Mouse (Mus musculus) megakaryocyte, embryonic 14.5 days (primary cell): ENCODE measurements around the gene Elovl6. TPM values are rescaled to one million over a fixed set of nuclear protein-coding genes. Genes with fewer than 3 reads are reported as not detected.

ENCODE experiments used
- H3K27me3 ChIP-seq: replicated peaks from 2 replicates; pipeline ENCODE3; 2012; ENCODE audit warnings: inconsistent platforms
- H3K36me3 ChIP-seq: replicated peaks from 2 replicates; pipeline ENCODE3; 2012; ENCODE audit warnings: low read length, inconsistent platforms, mixed read lengths
- H3K4me1 ChIP-seq: 2 replicates; pipeline ENCODE4 v1.6.1; 2012; ENCODE audit warnings: inconsistent platforms
- H3K4me3 ChIP-seq: replicated peaks from 2 replicates; pipeline ENCODE3; 2012; ENCODE audit warnings: moderate library complexity, mild to moderate bottlenecking, inconsistent platforms
- H3K9me3 ChIP-seq: 2 replicates; pipeline ENCODE4 v1.6.1; 2012; ENCODE audit warnings: inconsistent platforms
- FLI1 ChIP-seq: IDR thresholded peaks from 2 replicates; pipeline ENCODE4 v1.6.1; 2012; ENCODE audit warnings: low read length, inconsistent platforms, mixed read lengths
- GATA1 ChIP-seq: IDR thresholded peaks from 3 replicates; pipeline ENCODE4 v1.6.1; 2012; ENCODE audit warnings: mixed read lengths, low read length, inconsistent platforms, borderline replicate concordance
- polyA plus RNA-seq: library from polyadenylated mRNA; stranded (reverse); fragments of >175 nt; gene quantifications from 2 replicates; pipeline ENCODE4 v1.2.3, GENCODE M21; 2012; ENCODE audit warnings: low replicate concordance; ENCODE audit not compliant: insufficient read depth

The Elovl6 gene
- polyA plus RNA-seq, 1 experiment: 2.1 TPM

DNA sequence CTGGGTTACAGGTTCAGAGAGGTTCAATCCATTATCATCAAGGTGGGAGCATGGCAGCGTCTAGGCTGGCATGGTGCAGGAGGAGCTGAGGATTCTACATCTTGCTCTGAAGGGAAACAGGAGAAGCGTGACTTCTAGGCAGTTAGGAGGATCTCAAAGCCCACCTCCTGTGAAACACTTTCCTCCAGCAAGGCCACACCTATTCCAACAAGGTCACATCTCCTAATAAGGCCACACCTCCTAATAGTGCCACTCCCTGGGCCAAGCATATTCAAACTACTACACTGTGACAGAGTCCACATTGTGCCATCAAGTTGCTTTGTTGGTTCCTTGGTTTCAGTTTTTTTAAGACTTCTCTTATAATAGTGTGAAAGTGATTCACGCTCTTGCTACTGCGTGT, 42.9 kb downstream of the Elovl6 start:
- H3K9me3 ChIP-seq: no peaks in the 10 kb centered on the region
- TF ChIP-seq GATA1 (no peak), FLI1 (no peak)

DNA sequence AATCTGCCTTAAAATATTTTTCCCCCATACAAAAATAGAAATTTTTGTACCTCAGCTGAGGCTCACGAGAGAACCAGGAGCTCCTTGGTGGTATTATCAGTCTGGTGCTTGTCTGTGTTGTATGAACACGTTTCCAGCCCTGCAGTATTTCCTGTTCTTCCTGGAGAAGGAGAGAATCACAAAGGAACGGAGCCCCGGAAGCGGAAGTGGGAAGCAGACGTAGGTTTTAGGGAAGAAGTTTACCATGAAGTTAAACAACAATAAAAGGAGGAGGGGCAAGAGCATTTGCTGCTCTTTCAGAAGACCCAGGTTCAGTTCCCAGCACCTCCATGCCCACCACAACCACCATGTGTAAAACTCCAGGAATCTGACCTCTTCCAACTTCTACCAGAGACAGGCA, 44.4 kb downstream of the Elovl6 start:
- Histone ChIP-seq H3K9me3 (no peaks in the 10 kb centered on the region), H3K4me1 (peaks cover 69% of the 10 kb centered on the region), H3K4me3 (no peak overlapping the region), H3K36me3 (peaks cover 62% of the 10 kb centered on the region), H3K27me3 (no peaks in the 10 kb centered on the region)
- TF ChIP-seq FLI1 (no peak), GATA1 (no peak)

More for the DNA sequence above, 42.9 kb downstream of the Elovl6 start:
- H3K36me3 ChIP-seq: peaks cover 66% of the 10 kb centered on the region
- peaks cover 65% of the 10 kb centered on the region for H3K4me1 ChIP-seq
- no peaks in the 10 kb centered on the region for H3K27me3 ChIP-seq
- H3K4me3 ChIP-seq: no peak overlapping the region

DNA sequence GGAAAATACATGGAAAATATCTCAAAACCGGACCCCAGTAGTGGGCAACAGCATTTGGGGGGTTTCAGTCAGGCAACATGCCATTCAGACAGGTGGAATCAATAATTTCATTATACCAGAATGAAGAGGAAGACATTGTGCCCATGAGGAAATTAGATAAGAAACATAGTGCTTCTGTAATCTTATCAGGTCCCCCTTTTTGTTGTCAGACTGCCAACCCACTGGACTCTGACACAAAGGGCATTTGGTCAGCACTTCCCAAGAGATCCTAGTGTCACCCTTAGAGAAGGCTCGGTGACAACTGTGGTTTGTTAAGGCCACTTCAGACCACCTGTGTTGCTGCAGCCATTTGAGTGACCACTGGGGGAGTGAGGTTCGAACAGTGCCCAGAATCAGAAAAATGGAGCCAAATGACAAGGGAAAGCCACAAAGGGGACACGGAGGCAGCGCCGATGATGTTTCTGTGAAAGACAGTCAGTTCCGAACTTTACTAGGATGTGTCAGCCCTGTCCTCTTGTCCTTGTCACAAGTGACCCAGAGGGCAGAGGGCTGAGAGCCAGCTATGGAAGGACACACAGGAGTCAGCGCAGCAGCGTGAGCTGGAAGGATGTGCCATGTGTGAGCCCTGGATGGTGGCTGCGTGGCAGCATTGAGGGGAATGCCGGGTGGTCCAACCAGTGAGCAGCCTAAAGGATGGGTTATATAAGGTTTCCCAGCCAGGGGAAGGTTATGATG, 46.8 kb downstream of the Elovl6 start:
- Histone ChIP-seq H3K4me3 (no peak overlapping the region), H3K36me3 (peaks cover 58% of the 10 kb centered on the region), H3K27me3 (no peaks in the 10 kb centered on the region), H3K9me3 (no peaks in the 10 kb centered on the region), H3K4me1 (peaks cover 54% of the 10 kb centered on the region)
- TF ChIP-seq GATA1 (no peak), FLI1 (no peak)

DNA sequence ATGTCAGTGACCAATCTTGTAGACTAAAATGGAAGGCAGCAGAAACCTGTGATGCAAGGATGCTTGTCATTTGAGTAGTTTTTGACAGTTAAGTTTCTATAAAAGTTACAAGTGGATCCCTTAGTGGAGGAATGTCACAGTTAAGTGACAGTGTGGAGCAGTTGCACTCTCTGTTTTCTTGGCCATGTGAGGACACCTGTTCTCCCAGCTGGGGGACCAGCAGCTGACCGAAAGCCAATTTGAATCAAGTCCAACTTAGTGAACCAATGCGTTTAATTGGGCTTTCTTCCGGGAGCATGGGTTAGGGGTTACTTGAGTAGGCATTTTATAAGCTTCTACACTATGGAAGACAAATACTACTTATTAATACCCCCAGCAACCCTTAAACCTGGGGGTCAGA, 48.9 kb downstream of the Elovl6 start:
- H3K36me3 ChIP-seq: peaks cover 55% of the 10 kb centered on the region
- no peaks in the 10 kb centered on the region for H3K9me3 ChIP-seq
- peaks cover 52% of the 10 kb centered on the region for H3K4me1 ChIP-seq
- TF ChIP-seq FLI1: no peak
- no peak for TF ChIP-seq GATA1
- H3K4me3 ChIP-seq: no peak overlapping the region
- H3K27me3 ChIP-seq: no peaks in the 10 kb centered on the region

DNA sequence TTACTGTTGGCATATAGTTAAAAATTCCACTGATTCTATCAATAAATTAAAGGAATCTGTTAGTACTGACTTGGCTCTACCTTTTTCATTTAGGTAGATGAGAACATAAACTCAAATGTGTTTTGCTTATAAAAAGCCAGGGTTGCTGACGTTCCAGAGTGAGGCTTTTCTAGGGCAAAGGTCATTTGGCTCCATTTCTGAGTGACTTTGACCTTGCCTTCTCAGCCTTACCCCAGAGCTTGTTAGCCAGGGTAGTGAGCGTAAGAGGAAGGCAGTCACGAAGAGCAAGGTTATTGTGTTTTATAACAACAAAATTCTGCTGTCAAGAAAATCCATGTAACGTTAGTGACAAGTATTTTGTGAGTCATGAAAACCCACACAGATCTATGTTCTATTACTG, 50.3 kb downstream of the Elovl6 start:
- H3K36me3 ChIP-seq: peaks cover 52% of the 10 kb centered on the region
- no peaks in the 10 kb centered on the region for H3K27me3 ChIP-seq
- H3K9me3 ChIP-seq: no peaks in the 10 kb centered on the region
- H3K4me3 ChIP-seq: no peak overlapping the region
- peaks cover 58% of the 10 kb centered on the region for H3K4me1 ChIP-seq
- TF ChIP-seq FLI1: no peak
- no peak for TF ChIP-seq GATA1

DNA sequence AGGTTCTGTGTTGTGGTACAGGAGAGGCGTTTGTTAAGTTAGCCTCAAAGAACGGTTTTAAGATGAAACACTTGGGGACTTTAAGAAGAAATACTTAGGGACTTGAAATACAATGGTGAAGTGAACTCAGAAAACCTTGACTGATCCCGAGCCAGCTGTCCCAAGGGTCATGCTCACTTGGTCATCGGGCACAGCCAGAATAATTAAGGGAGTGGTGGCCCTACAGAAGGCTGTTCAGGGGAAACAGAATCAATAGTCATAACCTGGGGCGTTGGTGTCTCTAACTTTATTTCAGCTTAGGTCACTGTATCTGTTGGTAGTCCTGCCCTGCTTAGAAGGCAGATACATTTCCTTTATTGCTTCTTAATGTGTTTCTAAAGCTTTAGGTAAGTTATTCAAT, 51.1 kb downstream of the Elovl6 start:
- TF ChIP-seq FLI1: no peak
- TF ChIP-seq GATA1: no peak
- Histone ChIP-seq H3K27me3 (no peaks in the 10 kb centered on the region), H3K4me3 (no peak overlapping the region), H3K4me1 (peaks cover 63% of the 10 kb centered on the region), H3K36me3 (peaks cover 56% of the 10 kb centered on the region), H3K9me3 (no peaks in the 10 kb centered on the region)

DNA sequence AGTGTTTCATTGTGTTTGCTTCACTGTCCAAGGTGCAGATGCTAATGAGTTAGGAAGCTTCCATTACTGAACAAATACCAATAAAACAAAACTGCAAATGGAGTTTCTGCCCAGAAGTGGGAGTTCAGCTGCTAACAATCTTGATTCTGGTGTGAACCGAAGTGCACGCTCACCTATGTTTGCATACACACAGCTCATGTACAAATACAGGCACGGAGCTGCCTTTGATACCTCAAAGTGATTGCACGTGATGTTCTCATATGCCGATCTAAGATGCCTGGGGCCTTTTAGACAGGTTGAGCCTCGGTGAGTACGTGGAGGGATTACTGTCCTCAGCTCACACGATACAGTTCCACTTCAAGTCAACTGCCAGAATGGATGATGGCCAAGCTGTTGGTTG, 55.8 kb downstream of the Elovl6 start:
- no peak for TF ChIP-seq FLI1
- TF ChIP-seq GATA1: no peak
- no peak overlapping the region for H3K4me3 ChIP-seq
- H3K27me3 ChIP-seq: no peaks in the 10 kb centered on the region
- H3K4me1 ChIP-seq: peaks cover 46% of the 10 kb centered on the region
- H3K9me3 ChIP-seq: no peaks in the 10 kb centered on the region
- H3K36me3 ChIP-seq: peaks cover 51% of the 10 kb centered on the region

DNA sequence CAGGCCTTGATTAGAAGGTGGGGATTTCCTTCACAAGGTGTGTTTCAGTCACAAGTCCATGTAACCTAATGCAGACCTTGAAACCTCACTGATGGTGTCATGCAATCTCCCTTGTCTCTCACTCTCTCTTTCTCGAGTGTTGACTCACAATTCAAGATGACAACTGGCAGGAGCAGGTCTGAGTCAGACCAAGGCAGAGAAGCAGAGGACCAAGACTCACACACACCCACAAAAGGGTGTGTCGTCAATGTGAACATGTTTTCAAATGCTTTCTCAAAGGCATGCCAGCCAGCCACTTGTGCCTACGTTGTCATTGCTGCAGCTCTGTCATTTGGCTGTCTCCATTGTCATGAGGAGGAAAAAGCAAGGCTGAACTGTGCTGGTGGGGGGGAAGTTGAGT, 56.6 kb downstream of the Elovl6 start:
- no peaks in the 10 kb centered on the region for H3K9me3 ChIP-seq
- peaks cover 49% of the 10 kb centered on the region for H3K36me3 ChIP-seq
- TF ChIP-seq GATA1 (no peak), FLI1 (no peak)
- H3K4me1 ChIP-seq: peaks cover 46% of the 10 kb centered on the region
- no peaks in the 10 kb centered on the region for H3K27me3 ChIP-seq
- no peak overlapping the region for H3K4me3 ChIP-seq

DNA sequence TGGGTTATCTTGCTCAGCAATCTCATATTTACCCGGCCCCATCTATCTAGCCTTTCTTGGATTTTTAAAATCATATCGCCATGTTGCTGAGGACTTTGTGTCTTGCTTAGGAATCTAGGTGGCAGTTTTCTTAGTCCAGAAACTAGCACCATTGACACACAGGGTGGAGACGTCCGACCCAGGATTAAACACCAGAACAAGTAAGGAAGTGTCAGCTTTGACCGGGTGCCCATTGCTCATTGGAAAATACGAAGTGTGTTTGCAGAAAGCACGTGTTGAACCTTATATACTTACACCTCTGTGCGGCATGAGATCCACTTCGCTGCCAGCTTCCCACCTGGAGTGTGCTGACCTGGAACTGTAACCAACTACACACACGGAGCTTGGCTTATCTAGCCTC, 57.5 kb downstream of the Elovl6 start:
- H3K36me3 ChIP-seq: peaks cover 45% of the 10 kb centered on the region
- H3K4me1 ChIP-seq: peaks cover 45% of the 10 kb centered on the region
- H3K27me3 ChIP-seq: no peaks in the 10 kb centered on the region
- H3K9me3 ChIP-seq: no peaks in the 10 kb centered on the region
- no peak overlapping the region for H3K4me3 ChIP-seq
- TF ChIP-seq FLI1: no peak
- no peak for TF ChIP-seq GATA1

DNA sequence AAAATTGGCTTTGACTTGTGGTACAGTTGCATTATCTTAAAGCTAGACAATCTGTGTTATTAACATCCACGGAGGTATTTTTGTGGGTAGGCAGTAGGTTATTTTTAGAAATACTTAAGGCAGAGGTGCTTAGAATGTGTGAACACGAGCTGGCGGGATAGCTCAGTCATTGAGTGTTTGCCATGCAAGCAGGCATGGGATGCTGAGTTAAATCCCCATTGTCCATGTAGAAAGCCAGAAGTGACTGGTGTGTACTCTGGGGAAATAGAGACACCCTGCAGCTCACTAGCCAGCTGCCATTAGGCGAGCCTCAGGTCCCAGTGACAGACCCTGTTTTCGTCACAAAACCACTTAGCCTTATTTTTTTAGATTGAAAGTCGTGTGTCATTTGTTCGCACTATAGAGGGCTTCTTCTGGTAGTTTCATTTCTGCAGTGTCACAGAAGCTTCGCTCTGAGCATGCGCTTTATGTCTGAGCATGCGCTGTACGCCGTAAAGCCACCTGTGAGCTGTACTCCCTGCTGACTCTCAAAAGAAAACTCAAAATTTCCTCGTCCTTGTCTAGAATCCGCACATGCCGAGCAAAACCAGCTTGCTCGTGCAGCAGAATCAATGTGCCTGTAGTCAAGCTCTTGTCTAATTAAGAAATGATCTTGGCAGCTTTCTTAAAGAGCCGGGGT, 58.5 kb downstream of the Elovl6 start:
- Histone ChIP-seq H3K27me3 (no peaks in the 10 kb centered on the region), H3K36me3 (peaks cover 53% of the 10 kb centered on the region), H3K4me1 (peaks cover 51% of the 10 kb centered on the region), H3K9me3 (no peaks in the 10 kb centered on the region), H3K4me3 (no peak overlapping the region)
- TF ChIP-seq FLI1 (no peak), GATA1 (no peak)
